Mouse (Mus musculus) embryo, embryonic 10.5 days (tissue): ENCODE data around the gene Pgm5.

ENCODE experiments used
- DNase-seq: peaks from one replicate; pipeline ENCODE4 v3.0.0-alpha.2; 2015; ENCODE audit warnings: low spot score

Gene Pgm5

DNA sequence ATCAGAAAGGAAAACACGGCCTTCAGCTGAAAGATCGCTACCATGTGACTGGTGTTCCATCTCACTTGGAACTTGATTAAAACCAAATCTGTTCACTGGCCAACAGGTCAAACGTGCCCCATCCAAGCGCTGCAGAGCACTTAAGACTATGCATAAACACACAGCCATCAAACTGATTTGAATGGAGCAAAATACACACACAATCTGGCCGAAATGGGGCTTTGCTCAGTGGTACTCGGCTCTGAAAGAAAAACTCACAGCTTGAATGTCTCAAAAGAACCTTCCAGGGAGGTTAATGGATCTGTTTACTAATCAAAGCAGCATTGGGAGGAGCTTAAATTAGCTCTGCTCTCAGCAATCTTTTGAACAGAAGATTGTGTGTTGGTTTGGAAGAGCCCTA lies 81.7 kb downstream of the Pgm5 start:
- DNase-seq: peak; percentile 13

DNA sequence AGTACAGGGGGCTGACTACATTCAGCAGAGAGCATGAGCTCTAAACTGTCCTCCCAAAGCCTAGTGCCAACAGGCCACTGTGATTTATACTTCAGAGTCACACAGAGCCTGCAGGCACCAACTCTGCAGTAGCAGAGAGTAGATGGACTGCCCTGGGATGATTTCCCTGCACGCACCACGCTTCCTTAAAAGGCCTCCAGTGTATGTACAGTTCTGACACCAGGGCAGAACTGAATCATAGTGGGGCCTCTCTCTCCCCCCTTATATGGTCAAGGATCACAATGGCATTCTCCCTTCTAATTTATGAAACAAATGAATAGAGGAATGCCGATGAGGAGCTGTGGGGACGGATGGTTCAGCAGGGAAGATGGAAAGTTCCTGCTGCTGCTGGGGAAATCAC lies 91.3 kb downstream of the Pgm5 start:
- DNase-seq: no peak

DNA sequence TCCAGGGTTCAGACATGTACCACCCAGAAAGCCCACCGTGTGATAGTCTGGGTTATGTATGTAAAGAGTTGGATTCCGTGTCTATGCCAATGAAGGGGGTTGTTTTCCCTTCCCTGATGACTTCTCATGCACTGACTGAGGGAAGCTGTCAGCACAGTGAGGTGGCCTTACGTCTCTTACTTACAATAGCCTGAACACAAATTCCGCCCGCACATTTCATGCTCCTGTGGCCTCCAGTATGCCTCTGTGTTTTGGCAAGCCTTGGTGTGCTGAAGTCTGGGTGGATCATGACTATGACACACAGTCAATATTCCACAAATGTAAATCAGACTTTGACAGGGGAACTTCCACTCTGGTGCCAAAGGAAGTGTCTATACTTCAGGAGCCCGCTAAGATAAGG lies 94.3 kb downstream of the Pgm5 start:
- no peak for DNase-seq

DNA sequence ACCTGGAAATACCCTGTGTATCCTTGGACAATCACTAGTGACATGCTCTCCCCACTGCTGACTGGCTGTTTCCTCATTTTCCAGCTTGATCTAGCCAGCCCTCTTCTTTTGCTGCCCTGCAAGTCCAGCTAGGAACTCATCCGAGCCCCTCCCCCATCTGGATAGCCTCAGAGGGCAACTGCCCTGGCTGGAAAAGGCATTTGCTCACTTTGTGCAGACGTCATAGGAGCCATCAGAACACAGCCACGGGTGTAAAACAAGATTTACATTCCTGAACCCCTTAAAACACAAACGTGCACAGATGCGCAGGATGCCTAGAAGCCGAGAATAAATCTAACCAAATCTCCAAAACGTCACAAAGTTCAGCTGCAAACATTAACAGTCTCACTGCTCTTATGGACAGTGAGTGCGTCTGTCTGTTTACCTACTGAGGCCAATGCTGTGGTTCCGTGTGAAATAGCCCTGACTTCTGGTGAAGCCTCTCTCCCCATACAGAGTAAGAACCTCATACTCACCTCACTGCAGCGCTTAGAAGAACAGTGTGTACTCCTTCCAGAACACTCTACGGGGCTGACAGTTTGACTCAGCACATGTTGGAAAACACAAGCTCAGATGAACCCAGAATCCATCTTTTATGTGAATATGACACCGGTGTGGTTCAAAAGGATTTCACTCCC lies 99.0 kb downstream of the Pgm5 start:
- DNase-seq: peak; percentile 67

DNA sequence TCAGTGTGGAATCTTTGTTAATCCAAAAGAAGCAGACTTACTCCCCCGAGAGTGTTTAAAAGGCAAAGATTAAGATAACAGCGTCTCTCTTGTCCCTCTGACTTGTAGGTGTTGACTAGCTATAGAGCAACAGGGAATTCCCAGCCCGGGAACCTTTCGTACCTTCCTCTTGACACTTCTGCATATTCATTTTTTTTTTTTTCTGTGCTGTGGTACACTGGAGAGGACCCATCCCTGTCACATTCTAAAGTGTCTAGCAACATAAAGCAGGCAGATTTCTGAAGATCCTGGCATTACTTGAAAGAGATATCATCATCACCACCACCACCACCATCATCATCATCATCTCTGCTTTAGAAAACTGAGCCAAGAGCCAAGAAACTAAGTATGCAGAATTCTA lies 105.0 kb downstream of the Pgm5 start:
- DNase-seq: no peak

DNA sequence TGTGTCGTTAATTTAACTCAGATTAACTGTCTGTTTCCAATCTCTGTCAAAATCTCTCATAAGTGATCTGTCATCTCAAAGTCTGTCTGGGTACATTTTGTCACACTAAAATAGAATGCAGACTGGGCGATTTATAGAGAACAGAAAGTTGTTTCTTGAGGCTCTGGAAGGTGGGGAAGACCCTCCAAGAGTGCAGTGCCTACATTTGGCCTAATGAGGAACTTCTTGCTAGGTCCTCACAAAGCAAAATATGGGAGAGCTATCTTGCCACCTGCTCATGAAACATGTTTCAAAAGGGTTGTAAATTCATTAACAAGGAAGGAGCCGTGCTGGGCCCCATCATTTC lies 107.2 kb downstream of the Pgm5 start:
- no peak for DNase-seq

DNA sequence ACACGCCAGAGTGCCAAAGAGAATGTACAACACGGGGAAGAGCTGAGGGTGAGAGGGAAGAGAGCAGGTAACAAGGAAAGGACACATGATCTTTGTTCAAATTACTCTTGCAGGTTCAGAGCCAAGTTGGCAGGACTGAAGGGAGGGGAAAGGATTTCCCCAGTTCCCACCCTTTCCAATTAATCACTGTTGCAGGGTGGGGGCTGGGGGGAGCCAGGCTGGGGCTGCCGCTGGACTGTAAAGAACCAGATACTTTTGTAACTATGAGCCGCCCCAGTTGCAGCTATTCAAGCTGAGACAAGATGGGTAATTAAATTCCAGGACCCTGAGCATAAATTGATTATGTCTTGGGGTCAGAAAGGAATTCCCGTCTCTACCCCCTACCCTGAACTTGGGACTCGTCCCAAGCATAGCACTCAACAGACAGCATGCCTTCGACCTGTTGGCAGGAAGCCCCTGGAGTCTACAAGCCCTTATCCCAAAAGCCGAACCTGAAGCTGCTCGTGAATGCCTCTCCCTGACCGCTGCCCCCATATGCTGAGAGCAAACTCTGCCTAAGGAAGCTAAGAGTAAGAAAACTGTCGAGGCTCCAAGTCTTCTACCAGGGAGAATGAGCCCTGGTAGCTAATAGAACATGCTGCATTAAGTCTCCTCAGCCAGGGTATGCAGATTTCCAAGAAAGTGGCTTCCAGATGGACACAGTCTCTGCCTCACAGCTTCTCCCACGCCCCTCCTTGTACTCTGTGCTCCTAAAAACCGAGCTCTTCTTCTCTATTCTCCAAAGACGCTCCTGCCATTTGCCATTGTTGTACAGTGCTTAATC lies 107.8 kb downstream of the Pgm5 start:
- peak; percentile 14 for DNase-seq

DNA sequence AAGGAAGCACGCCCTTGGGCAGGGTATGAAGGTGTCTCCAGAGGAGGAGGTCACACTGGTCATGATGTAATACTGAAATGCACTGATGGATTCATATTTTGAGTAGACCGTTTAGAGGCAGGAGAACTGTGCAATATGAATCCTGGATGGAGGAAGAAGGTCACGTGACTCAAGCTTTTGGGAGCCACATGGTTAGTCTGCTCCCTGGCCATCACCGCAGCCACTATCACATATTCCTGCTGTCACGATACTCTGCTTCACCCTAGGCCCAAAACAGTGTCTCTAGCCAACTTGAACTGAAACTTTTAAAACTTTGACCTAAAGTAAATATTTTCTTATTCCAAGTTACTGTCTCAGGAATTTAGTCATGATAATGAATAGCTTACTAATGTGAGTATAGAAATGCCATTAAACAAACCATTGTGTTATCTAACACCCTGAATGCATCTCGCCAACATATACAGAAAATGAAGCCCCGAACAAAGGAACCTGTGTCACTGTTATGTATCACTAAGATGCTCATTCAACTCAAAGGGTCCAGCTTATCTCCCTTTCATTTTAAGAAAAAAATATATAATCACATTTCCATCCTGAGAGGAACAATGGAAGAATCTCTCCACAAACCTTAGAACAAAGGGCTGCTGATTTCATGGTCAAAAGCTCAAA lies 108.6 kb downstream of the Pgm5 start:
- DNase-seq: no peak

DNA sequence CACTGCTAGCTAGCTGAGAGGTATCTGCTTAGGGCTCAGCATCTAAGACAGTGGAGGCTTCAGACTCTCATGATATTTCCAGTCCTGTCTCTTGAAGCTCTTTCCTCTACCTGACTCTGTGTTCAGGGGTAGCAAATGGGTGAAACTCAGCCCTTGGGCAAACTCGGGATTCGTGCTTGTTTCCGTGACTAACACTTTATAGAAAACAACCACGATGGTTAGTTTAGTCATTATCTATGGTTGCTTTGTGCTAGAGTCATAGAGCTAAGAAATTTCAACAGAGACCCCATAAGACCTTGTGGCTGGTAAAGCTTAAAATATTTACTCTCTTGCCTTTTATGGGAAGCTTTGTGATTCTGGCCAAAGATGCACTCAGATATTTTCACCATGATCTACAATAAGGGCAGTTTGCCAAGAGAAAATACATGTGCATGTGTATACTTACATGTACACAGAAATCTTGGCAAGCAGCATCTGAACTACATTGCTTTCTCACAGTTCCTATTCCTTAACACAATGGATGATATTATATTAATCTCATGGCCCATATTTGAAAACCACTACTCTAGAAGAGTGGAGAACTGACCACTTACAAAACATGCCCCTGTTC lies 115.3 kb downstream of the Pgm5 start:
- no peak for DNase-seq

DNA sequence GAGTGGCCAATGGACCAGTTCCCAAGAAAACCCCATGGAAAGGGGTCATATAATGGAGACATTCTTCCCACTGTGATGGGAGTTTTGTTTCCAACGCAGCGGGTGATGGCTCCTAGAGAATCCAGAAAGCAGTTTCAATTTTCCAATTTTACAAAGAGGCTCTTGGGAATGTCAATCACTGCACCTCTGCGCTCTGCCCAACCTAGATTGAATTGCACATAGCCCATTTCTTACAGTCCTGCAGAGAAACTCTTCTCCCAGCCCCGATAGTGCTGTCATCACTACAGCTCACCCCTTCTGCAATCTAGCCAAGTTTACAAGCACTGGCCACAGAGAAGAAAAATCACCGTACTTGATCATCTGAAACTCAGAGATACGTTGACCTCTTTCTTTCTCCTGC lies 119.0 kb downstream of the Pgm5 start:
- no peak for DNase-seq

DNA sequence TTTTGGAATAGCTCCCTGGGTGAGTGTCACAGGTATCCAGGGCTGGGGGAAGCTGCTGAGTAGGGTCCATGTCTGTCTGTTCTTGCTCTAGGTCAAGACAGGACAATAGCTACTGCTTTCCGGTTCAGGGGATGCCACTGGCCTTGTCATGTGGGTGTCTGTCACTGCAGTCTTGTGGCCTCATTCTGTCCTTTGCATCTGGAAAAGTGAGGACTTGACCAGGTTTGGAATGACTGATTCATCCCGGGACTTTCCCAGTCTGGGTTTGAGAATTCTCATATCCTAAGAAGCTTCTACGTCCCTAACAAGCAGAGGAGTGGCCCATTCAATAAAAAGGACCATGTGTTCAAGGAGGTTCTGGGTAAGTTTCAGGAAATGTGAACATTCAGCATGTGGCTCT lies 122.9 kb downstream of the Pgm5 start:
- no peak for DNase-seq

DNA sequence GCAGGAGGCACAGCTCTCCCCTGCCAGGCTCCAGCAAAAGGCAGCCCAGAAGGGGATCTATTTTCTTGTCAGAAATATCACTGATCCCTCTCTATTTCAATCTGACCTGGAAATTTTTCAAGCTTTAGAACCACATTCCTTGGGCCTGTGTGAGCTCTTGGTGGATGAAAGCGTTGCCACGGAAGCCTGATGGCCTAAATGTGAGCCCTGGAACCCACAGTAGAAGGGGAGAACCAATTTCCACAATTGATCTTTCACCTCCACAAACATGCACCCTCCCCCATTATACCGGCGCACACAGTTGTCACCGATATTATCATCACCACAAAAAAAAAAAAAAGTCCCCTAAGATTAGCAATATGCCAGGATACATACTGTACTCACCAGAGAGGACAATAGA lies 123.6 kb downstream of the Pgm5 start:
- DNase-seq: no peak

DNA sequence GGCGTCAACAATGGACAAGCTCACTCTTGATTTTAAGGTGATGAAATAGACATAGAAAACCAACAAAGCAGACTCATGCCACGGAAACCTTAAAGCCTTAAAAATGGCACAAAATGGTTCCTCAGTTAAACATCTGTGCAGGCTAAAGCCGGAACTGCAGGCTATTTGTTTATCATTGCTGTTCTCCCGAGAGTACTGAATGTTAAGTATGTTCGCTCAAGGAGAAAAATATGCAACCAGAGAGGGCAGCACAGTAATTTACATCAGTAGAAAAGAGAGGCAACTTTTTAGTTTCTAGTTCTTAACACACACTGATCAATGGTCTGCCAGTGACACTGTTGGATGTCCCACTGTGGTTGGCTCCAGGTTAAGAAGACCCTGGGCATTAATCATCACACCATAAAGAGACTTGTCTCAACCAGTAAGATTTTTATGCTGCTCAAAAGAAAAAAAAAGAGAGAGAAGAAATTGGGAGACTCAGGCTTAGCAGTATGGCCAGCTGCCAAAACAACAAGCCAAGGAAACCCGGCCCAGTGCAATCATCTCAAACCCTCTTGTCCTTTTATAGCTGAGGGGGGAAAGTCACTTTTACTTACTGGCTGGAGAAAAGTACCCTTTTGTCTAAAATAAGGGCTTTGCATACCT lies 126.0 kb downstream of the Pgm5 start:
- peak; percentile 14 for DNase-seq

DNA sequence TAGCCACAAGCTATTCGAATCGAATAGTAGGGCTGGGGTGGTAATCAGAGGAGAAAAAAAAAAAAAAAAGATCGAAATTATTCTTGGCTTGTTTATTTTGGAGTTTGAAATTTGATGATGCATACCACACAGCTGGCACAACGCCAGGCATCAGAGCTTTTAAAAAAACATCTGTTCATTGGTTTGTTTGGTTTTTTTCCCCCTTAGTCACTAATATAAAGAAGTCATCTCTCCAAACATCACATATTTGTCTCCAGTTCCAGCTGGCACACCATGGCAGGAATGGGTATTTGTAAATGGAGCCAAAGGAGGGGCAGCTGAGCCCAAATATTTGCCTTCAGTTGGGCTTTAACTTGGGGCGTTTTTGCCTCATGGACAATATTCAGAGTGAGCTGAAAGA lies 131.0 kb downstream of the Pgm5 start:
- DNase-seq: no peak

DNA sequence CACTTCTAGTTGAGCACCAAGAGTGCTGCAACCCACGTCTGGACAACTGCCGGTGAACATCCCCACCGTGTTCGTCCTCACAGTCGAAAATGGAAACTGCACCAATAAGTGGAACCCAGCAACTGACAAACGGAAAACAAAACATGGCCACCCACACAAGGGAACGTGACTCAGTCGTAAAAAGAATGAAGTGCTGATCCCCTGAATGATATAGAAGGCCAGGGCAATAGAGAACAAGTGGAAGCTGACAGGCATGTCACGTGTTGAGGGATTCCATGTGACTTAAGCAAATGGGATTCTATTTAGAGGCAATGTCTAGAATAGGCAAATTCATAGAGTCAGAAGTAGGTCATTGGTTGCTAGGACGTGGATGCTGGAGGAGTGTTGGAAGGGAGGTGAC lies 137.3 kb downstream of the Pgm5 start:
- DNase-seq: no peak

DNA sequence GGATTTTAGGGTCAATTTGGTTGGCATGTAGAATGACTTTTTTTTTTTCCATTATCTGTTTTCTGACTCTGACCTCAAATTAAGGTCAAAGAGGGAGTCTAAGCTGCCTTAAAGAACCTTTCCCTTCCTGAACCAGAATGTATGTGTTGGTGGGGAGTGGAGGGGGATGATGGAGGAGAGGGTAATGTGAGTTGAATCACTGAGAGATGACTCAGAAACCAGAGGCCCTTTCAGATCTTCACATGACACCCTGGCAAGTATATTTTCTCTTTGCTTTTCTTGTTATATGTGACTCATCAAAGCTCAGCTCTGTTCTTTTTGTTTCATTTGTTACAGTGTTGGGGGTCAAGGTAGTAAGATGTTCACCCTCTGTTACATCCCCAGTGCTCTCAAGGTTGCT lies 141.2 kb downstream of the Pgm5 start:
- no peak for DNase-seq

DNA sequence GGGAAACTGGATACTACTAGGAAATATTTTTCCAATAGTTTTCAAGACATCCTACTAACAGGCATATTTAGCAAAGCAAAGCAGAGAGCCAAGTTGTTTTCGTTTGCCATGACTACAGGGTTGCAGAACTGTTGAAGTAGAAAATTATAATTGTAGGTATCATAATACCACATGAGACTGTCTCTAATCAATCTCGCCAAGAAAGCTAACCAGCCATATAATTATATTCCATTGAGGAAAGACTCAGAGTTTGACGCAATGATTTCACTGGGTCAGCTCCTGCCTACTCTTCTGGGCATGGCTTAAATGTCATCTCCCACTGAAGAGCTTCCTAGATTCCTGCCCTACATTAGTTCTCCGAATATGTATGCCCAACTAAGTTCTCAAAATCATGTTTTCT lies 142.2 kb downstream of the Pgm5 start:
- DNase-seq: no peak

DNA sequence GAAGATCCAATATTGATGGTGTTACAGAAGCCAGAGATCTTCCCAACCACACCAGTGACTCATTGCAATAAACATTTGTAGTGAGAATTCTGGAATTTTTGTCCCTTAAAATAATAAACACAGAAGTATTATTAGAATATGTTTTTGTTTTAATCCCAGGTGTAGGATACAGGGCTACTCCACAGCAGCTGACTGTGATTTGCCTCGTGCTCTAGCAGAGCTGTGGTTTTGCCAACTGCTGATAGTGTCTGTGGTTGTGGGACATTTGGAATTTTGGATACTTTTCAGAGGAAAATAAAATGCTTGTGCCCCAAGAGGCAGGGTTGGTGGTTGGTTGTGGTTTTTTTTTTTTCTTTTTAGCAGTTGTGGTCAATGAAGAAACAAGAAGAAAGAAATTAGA lies 143.6 kb downstream of the Pgm5 start:
- DNase-seq: no peak

DNA sequence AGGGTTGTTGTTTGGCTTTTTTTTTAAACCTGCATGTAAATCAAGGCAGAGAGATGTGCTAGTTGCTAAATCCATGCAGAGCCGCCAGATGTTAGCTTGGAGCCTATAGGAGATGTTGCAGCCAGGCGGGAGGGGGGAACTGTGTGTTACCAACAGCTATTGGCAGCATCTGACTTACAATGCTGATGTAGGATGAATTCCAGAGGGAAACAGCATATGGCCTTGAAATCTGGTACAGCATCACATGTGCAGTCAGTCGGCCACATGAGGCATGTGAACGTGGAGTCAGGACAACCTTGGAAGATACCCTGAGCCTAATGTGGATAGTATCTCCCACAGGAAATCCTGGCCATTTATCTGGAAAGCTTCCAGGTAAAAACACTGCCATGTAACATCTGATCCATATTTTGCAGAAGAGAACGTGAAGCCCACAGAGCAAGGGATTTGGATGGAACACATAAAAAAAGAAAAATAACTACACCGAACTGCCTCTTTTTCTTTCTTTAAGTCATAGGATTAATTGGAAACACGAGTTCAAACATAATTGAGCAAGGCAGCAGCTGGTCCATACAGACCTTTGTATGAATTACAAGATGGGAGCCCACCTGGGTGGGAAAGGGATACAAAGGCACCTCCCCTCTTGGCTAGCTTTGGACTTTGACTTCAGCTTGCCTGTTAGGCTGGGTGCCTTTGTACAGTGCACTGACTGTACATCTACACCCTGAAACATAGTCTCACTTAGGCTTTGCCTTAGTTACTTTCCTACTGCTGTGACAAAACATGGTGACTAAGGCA lies 145.2 kb downstream of the Pgm5 start:
- no peak for DNase-seq

DNA sequence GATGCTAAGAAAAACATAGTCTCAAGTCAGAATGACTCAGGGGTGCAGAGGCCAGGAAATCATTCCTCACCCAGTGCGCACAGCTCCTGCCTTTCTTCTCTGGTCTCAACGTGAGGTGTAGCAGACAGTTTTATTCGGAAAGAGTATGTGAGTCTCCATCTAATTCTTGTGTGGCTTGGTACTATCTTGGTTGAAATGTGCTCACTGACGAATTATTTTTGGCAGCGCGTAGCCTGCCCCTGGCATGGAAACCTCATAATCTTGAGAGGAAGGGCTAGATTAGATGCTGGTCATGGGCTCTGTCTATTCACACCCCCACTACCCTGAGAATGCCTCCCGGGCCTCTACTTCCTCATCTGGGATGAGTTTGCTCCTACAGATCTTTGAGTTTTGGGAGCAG lies 153.6 kb downstream of the Pgm5 start:
- no peak for DNase-seq

DNA sequence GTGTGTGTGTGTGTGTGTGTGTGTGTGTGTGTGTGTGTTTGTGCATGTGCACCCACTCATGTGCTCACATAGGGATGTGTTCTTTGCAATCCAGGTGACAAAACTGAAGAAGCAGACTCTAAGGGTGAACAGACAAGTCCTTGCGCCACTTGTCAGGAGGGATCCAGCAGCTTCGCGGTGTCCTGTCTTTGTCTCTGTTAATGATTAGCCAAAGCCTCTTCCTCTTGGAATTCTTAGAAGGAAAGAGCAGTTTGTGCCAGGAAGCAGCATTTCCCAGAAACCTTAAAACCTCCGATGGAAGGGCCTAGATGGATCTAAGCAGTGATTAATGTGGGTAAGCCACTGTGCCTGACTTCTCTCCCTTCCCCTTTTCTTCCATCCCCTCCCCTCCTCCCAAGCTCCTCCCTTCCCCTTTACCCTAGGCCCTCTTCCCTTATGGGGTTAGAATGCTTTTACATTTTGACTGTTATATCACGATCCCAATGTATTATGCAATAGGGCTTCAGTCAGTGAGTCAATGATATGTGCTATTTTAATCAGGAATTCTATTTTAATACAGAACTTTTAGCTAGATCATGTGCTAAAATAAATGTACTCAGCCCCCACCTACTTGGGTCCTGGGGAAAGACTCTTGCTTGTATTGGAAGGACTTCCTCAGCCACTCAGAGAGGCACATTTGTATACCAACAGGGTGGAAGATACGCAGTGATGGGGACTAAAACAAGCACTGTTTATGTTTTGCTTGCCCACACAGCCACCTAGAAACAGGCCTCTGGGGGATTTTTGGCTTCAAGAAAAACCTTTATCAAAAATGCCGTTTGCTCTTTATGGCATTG lies 154.4 kb downstream of the Pgm5 start:
- no peak for DNase-seq
